Mouse (Mus musculus) forebrain, embryonic 12.5 days (tissue): Measurements from ENCODE around the gene Pappa. TPM values are rescaled to one million over a fixed set of nuclear protein-coding genes. Genes with fewer than 3 reads are reported as not detected.

ENCODE experiments used
- ATAC-seq: fragments of 200-750 bp; cut with Nextera tagmentation; 2 replicates; pipeline ENCODE4 v1.8.0; 2017; ENCODE audit warnings: moderate TSS enrichment; ENCODE audit not compliant: low FRiP score
- H3K27ac ChIP-seq: fragments of 300-500 bp; sonication (generic); 2 replicates; pipeline ENCODE4 v1.5.1; 2016; ENCODE audit warnings: mild to moderate bottlenecking
- H3K27me3 ChIP-seq: fragments of 300-500 bp; sonication (generic); 2 replicates; pipeline ENCODE4 v1.6.1; 2016; ENCODE audit warnings: mild to moderate bottlenecking
- H3K36me3 ChIP-seq: fragments of 300-500 bp; sonication (generic); replicated peaks from 2 replicates; pipeline ENCODE4 v1.6.1; 2016; ENCODE audit warnings: mild to moderate bottlenecking
- H3K4me1 ChIP-seq: fragments of 300-500 bp; sonication (generic); 2 replicates; pipeline ENCODE4 v1.6.1; 2016
- H3K4me2 ChIP-seq: fragments of 300-500 bp; sonication (generic); 2 replicates; pipeline ENCODE4 v1.6.1; 2016; ENCODE audit warnings: mild to moderate bottlenecking, moderate library complexity
- H3K4me3 ChIP-seq: fragments of 300-500 bp; sonication (generic); replicated peaks from 2 replicates; pipeline ENCODE4 v1.5.1; 2016; ENCODE audit warnings: mild to moderate bottlenecking
- H3K9ac ChIP-seq: fragments of 300-500 bp; sonication (generic); 2 replicates; pipeline ENCODE4 v1.6.1; 2016; ENCODE audit warnings: mild to moderate bottlenecking
- H3K9me3 ChIP-seq: fragments of 300-500 bp; sonication (generic); 2 replicates; pipeline ENCODE4 v1.6.1; 2016
- WGBS: fragments of 180-500 bp; shearing (Covaris S2); methylation state at CpG from one replicate; pipeline ENCODE4 v1.1.7; 2016; 5-methylcytosine and 5-hydroxymethylcytosine counted together
- polyA plus RNA-seq: library from polyadenylated mRNA; unstranded; fragments of >200 nt; fragmentation: Nextera tagmentation; extraction: Ambion mirVana; gene quantifications from 2 replicates; pipeline ENCODE4 v1.2.1, GENCODE M21; 2016

Gene Pappa
- polyA plus RNA-seq, 1 experiment from 2014 or later, result 2.4 TPM

GRCm38 (mm10) chr4:65376571-65376970 lies 252.6 kb downstream of the Pappa start:
- Histone ChIP-seq H3K4me3 (no peak overlapping the region), H3K4me2 (no peak overlapping the region), H3K27ac (no peak overlapping the region), H3K27me3 (no peaks in the 10 kb centered on the region), H3K36me3 (no peaks in the 10 kb centered on the region), H3K4me1 (no peaks in the 10 kb centered on the region), H3K9me3 (no peaks in the 10 kb centered on the region), H3K9ac (no peak overlapping the region)
- WGBS, result 90% methylated on average over 2 of the region's 2 CpGs
- no peak for ATAC-seq

- Histone ChIP-seq H3K4me3 (no peak overlapping the region), H3K4me1 (no peaks in the 10 kb centered on the region), H3K36me3 (no peaks in the 10 kb centered on the region), H3K9ac (no peak overlapping the region), H3K9me3 (no peaks in the 10 kb centered on the region), H3K27me3 (no peaks in the 10 kb centered on the region), H3K4me2 (no peak overlapping the region), H3K27ac (no peak overlapping the region)
- ATAC-seq, result no peak
- 90% methylated on average over 4 of the region's 4 CpGs for WGBS
Observed at GRCm38 (mm10) chr4:65379461-65379860, 255.5 kb downstream of the Pappa start.

- Histone ChIP-seq H3K36me3 (no peaks in the 10 kb centered on the region), H3K27ac (no peak overlapping the region), H3K9ac (no peak overlapping the region), H3K4me2 (no peak overlapping the region), H3K4me3 (no peak overlapping the region), H3K27me3 (no peaks in the 10 kb centered on the region), H3K9me3 (no peaks in the 10 kb centered on the region), H3K4me1 (no peaks in the 10 kb centered on the region)
- WGBS, result 92% methylated on average over 4 of the region's 4 CpGs
- no peak for ATAC-seq
Observed at GRCm38 (mm10) chr4:65383070-65383469, 259.1 kb downstream of the Pappa start.

- H3K4me2 ChIP-seq, result no peak overlapping the region
- H3K27ac ChIP-seq, result no peak overlapping the region
- ATAC-seq, result no peak
- H3K27me3 ChIP-seq, result no peaks in the 10 kb centered on the region
- no peak overlapping the region for H3K9ac ChIP-seq
- H3K4me1 ChIP-seq, result no peaks in the 10 kb centered on the region
- H3K4me3 ChIP-seq, result no peak overlapping the region
- 85% methylated on average over 4 of the region's 4 CpGs for WGBS
- H3K9me3 ChIP-seq, result no peaks in the 10 kb centered on the region
- H3K36me3 ChIP-seq, result no peaks in the 10 kb centered on the region
Observed at GRCm38 (mm10) chr4:65391001-65391400, 267.0 kb downstream of the Pappa start.

- H3K9me3 ChIP-seq, result no peaks in the 10 kb centered on the region
- no peak overlapping the region for H3K4me3 ChIP-seq
- no peak for ATAC-seq
- H3K4me2 ChIP-seq, result no peak overlapping the region
- WGBS, result 77% methylated on average over 3 of the region's 3 CpGs
- no peaks in the 10 kb centered on the region for H3K36me3 ChIP-seq
- no peaks in the 10 kb centered on the region for H3K4me1 ChIP-seq
- no peak overlapping the region for H3K27ac ChIP-seq
- no peaks in the 10 kb centered on the region for H3K27me3 ChIP-seq
- H3K9ac ChIP-seq, result no peak overlapping the region
Observed at GRCm38 (mm10) chr4:65396806-65397205, 272.8 kb downstream of the Pappa start.

- Histone ChIP-seq H3K4me2 (no peak overlapping the region), H3K4me3 (no peak overlapping the region), H3K9ac (no peak overlapping the region), H3K27ac (no peak overlapping the region), H3K4me1 (no peaks in the 10 kb centered on the region), H3K9me3 (no peaks in the 10 kb centered on the region), H3K27me3 (no peaks in the 10 kb centered on the region), H3K36me3 (no peaks in the 10 kb centered on the region)
- 96% methylated on average over 4 of the region's 4 CpGs for WGBS
- ATAC-seq, result no peak
Observed at GRCm38 (mm10) chr4:65399457-65399856, 275.5 kb downstream of the Pappa start.

GRCm38 (mm10) chr4:65402286-65402685 lies 278.3 kb downstream of the Pappa start:
- Histone ChIP-seq H3K27ac (no peak overlapping the region), H3K4me1 (no peaks in the 10 kb centered on the region), H3K4me3 (no peak overlapping the region), H3K36me3 (no peaks in the 10 kb centered on the region), H3K9ac (no peak overlapping the region), H3K27me3 (no peaks in the 10 kb centered on the region), H3K9me3 (no peaks in the 10 kb centered on the region), H3K4me2 (no peak overlapping the region)
- 86% methylated on average over 5 of the region's 5 CpGs for WGBS
- no peak for ATAC-seq

GRCm38 (mm10) chr4:65402836-65403634 lies 279.1 kb downstream of the Pappa start:
- no peaks in the 10 kb centered on the region for H3K4me1 ChIP-seq
- no peaks in the 10 kb centered on the region for H3K9me3 ChIP-seq
- no peak for ATAC-seq
- no peak overlapping the region for H3K4me3 ChIP-seq
- 71% methylated on average over 6 of the region's 6 CpGs for WGBS
- H3K27me3 ChIP-seq, result no peaks in the 10 kb centered on the region
- H3K4me2 ChIP-seq, result no peak overlapping the region
- H3K36me3 ChIP-seq, result no peaks in the 10 kb centered on the region
- H3K27ac ChIP-seq, result no peak overlapping the region
- no peak overlapping the region for H3K9ac ChIP-seq
